Mouse (Mus musculus) cortical plate, adult 2 months (tissue): ENCODE results near the gene Bmp7.

Source experiments
- CTCF ChIP-seq: fragments of 200-500 bp; IDR thresholded peaks from 2 replicates; pipeline ENCODE4 v1.5.1; 2011; ENCODE audit warnings: mild to moderate bottlenecking, control low read depth, low read length; ENCODE audit not compliant: insufficient read depth; ENCODE audit errors: extremely low read depth
- POLR2A ChIP-seq: fragments of 200-500 bp; IDR thresholded peaks from 2 replicates; pipeline ENCODE4 v1.6.1; 2011; ENCODE audit warnings: mild to moderate bottlenecking, low read length, control low read depth; ENCODE audit not compliant: insufficient read depth; ENCODE audit errors: extremely low read depth

GRCm38 (mm10) chr2:172836516-172836915 is 103.6 kb downstream of the Bmp7 start:
- TF ChIP-seq POLR2A (no peak), CTCF (no peak)
